Mouse (Mus musculus): Measurements from ENCODE around the gene Nynrin. TPM values are rescaled to one million over a fixed set of nuclear protein-coding genes. Genes with fewer than 3 reads are reported as not detected.
A peak's percentile ranks its signal among the peaks of the same experiment; 100 is the strongest.

The Nynrin gene
- total and polyA plus RNA-seq, 3 experiments, result not detected

GRCm38 (mm10) chr14:55913406-55913805 is 59.6 kb downstream of the Nynrin start:
- Histone ChIP-seq H3K4me3 (ENCODE audit: control insufficient read depth in 1 of 2, insufficient read depth in 1 of 2, low read depth in 2 of 2, low read length in 2 of 2) (no peak overlapping the region), H3K4me1 (ENCODE audit: control insufficient read depth in 1 of 2, insufficient read depth in 2 of 2, low read length in 2 of 2) (no peaks in the 10 kb centered on the region), H3K27me3 (ENCODE audit: control insufficient read depth in 1 of 2, insufficient read depth in 2 of 2, low read length in 2 of 2) (peaks cover 5 to 36% of the 10 kb centered on the region in 2 experiments), H3K9me3 (replicated peaks; ENCODE audit: insufficient read depth, low read length) (no peaks in the 10 kb centered on the region), H3K9ac (ENCODE audit: control insufficient read depth, low read depth, low read length, poor library complexity, severe bottlenecking) (no peak overlapping the region), H3K36me3 (ENCODE audit: control insufficient read depth in 1 of 2, insufficient read depth in 2 of 2, low read length in 2 of 2) (no peaks in the 10 kb centered on the region), H3K79me2 (ENCODE audit: control insufficient read depth, insufficient read depth, low read length, poor library complexity) (no peaks in the 10 kb centered on the region), H3K27ac (ENCODE audit: control insufficient read depth, low read depth, low read length) (no peak overlapping the region)
- no peak for DNase-seq (ENCODE audit: low read depth, low spot score)
- TF ChIP-seq GATA1 (IDR thresholded peaks at IDR 0.05; ENCODE audit: low read depth, low read length) (no peak), TAL1 (IDR thresholded peaks at IDR 0.05; ENCODE audit: low read length) (no peak), MEF2A (IDR thresholded peaks at IDR 0.05; ENCODE audit: extremely low read depth, insufficient replicate concordance, low read depth, low read length, poor library complexity, severe bottlenecking) (no peak), EP300 (IDR thresholded peaks at IDR 0.05; ENCODE audit: low read depth in 1 of 2, low read length in 2 of 2) (no peak), POLR2AphosphoS2 (IDR thresholded peaks at IDR 0.05; ENCODE audit: low read length) (no peak), TCF12 (IDR thresholded peaks at IDR 0.05; ENCODE audit: low read depth, low read length) (no peak), ETS1 (IDR thresholded peaks at IDR 0.05; ENCODE audit: low read depth, low read length) (no peak), USF2 (IDR thresholded peaks at IDR 0.05; ENCODE audit: borderline replicate concordance in 1 of 2, insufficient read depth in 1 of 2, low read depth in 1 of 2, low read length in 2 of 2) (no peak), HCFC1 (IDR thresholded peaks at IDR 0.05; ENCODE audit: low read depth, low read length) (no peak), UBTF (IDR thresholded peaks at IDR 0.05; ENCODE audit: borderline replicate concordance, insufficient read depth, low read depth, low read length) (no peak), POLR2AphosphoS5 (IDR thresholded peaks at IDR 0.05; ENCODE audit: borderline replicate concordance, low read depth, low read length) (no peak), MAFK (IDR thresholded peaks at IDR 0.05; ENCODE audit: borderline replicate concordance, low read depth, low read length) (no peak), NELFE (IDR thresholded peaks at IDR 0.05; ENCODE audit: low read depth, low read length) (no peak), MXI1 (IDR thresholded peaks at IDR 0.05; ENCODE audit: low read depth, low read length) (no peak), RCOR1 (IDR thresholded peaks at IDR 0.05; ENCODE audit: low read depth, low read length) (no peak), JUND (IDR thresholded peaks at IDR 0.05; ENCODE audit: low read depth, low read length) (no peak), TBP (IDR thresholded peaks at IDR 0.05; ENCODE audit: low read depth, low read length) (no peak), SMC3 (IDR thresholded peaks at IDR 0.05; ENCODE audit: low read depth, low read length) (no peak)

- H3K4me1 ChIP-seq (ENCODE audit: control insufficient read depth in 1 of 2, insufficient read depth in 2 of 2, low read length in 2 of 2), result peaks cover 5 to 12% of the 10 kb centered on the region in 2 experiments; a peak in 3 of 4 replicates
- H3K9ac ChIP-seq (ENCODE audit: control insufficient read depth, low read depth, low read length, poor library complexity, severe bottlenecking), result no peak overlapping the region
- peaks cover 0 to 7% of the 10 kb centered on the region in 2 experiments; a peak in 2 of 4 replicates for H3K36me3 ChIP-seq (ENCODE audit: control insufficient read depth in 1 of 2, insufficient read depth in 2 of 2, low read length in 2 of 2)
- no peak overlapping the region for H3K27ac ChIP-seq (ENCODE audit: control insufficient read depth, low read depth, low read length)
- peaks cover 0 to 21% of the 10 kb centered on the region in 2 experiments; a peak in 2 of 4 replicates for H3K27me3 ChIP-seq (ENCODE audit: control insufficient read depth in 1 of 2, insufficient read depth in 2 of 2, low read length in 2 of 2)
- DNase-seq (ENCODE audit: low read depth, low spot score), result peak; percentile 92
- H3K9me3 ChIP-seq (replicated peaks; ENCODE audit: insufficient read depth, low read length), result no peaks in the 10 kb centered on the region
- H3K79me2 ChIP-seq (ENCODE audit: control insufficient read depth, insufficient read depth, low read length, poor library complexity), result no peaks in the 10 kb centered on the region
- no peak overlapping the region for H3K4me3 ChIP-seq (ENCODE audit: control insufficient read depth in 1 of 2, insufficient read depth in 1 of 2, low read depth in 2 of 2, low read length in 2 of 2)
- peak; percentile 60; the same call in 1 of the 2 replicates for TF ChIP-seq MYC (IDR thresholded peaks at IDR 0.05; ENCODE audit: low read depth, low read length)
- TF ChIP-seq SIN3A (IDR thresholded peaks at IDR 0.05; ENCODE audit: low read length), result peak; percentile 75
- no peak for TF ChIP-seq POLR2AphosphoS2 (IDR thresholded peaks at IDR 0.05; ENCODE audit: low read length)
- TF ChIP-seq BHLHE40 (IDR thresholded peaks at IDR 0.05; ENCODE audit: borderline replicate concordance, low read depth, low read length), result peak; percentile 30; the same call in 1 of the 2 replicates
- no peak for TF ChIP-seq ETS1 (IDR thresholded peaks at IDR 0.05; ENCODE audit: low read depth, low read length)
- TF ChIP-seq USF1 (IDR thresholded peaks at IDR 0.05; ENCODE audit: low read depth, low read length), result no peak
- TF ChIP-seq MAZ (IDR thresholded peaks at IDR 0.05; ENCODE audit: low read depth, low read length), result no peak
- no peak for TF ChIP-seq MEF2A (IDR thresholded peaks at IDR 0.05; ENCODE audit: extremely low read depth, insufficient replicate concordance, low read depth, low read length, poor library complexity, severe bottlenecking)
- TF ChIP-seq EP300 (IDR thresholded peaks at IDR 0.05; ENCODE audit: low read depth in 1 of 2, low read length in 2 of 2), result no peak
- TF ChIP-seq SMC3 (IDR thresholded peaks at IDR 0.05; ENCODE audit: low read depth, low read length), result peak; percentile 90
- TF ChIP-seq GABPA (IDR thresholded peaks at IDR 0.05; ENCODE audit: low read depth, low read length), result no peak
- no peak for TF ChIP-seq CHD2 (IDR thresholded peaks at IDR 0.05; ENCODE audit: low read length)
- peak; percentile 98 for TF ChIP-seq RAD21 (IDR thresholded peaks at IDR 0.05; ENCODE audit: low read depth, low read length)
- no peak for TF ChIP-seq NELFE (IDR thresholded peaks at IDR 0.05; ENCODE audit: low read depth, low read length)
- TF ChIP-seq MAFK (IDR thresholded peaks at IDR 0.05; ENCODE audit: borderline replicate concordance, low read depth, low read length), result no peak
- TF ChIP-seq GATA1 (IDR thresholded peaks at IDR 0.05; ENCODE audit: low read depth, low read length), result no peak
- no peak for TF ChIP-seq ZNF384 (IDR thresholded peaks at IDR 0.05; ENCODE audit: low read depth, low read length)
- TF ChIP-seq E2F4 (IDR thresholded peaks at IDR 0.05; ENCODE audit: borderline replicate concordance, low read depth, low read length), result no peak
Measured at GRCm38 (mm10) chr14:55918240-55919082, 64.7 kb downstream of the Nynrin start.

All from MEL (cell line).